Mouse (Mus musculus) neural tube, embryonic 13.5 days (tissue): ENCODE measurements around the gene Enpp1. TPM values are rescaled to one million over a fixed set of nuclear protein-coding genes. Genes with fewer than 3 reads are reported as not detected.

Experiments used
- ATAC-seq: fragments of 200-750 bp; cut with Nextera tagmentation; 2 replicates; pipeline ENCODE4 v1.8.0; 2017; ENCODE audit warnings: low read depth, mild to moderate bottlenecking, moderate TSS enrichment, moderate library complexity
- H3K27ac ChIP-seq: fragments of 300-500 bp; sonication (generic); replicated peaks from 2 replicates; pipeline ENCODE4 v1.5.1; 2015; ENCODE audit warnings: moderate library complexity, mild to moderate bottlenecking, inconsistent platforms
- H3K27me3 ChIP-seq: fragments of 300-500 bp; sonication (generic); 2 replicates; pipeline ENCODE4 v1.6.1; 2015; ENCODE audit warnings: mild to moderate bottlenecking, inconsistent platforms
- H3K36me3 ChIP-seq: fragments of 300-500 bp; sonication (generic); 2 replicates; pipeline ENCODE4 v1.6.1; 2015; ENCODE audit warnings: mild to moderate bottlenecking, inconsistent platforms
- H3K4me1 ChIP-seq: fragments of 300-500 bp; sonication (generic); replicated peaks from 2 replicates; pipeline ENCODE4 v1.6.1; 2015; ENCODE audit warnings: inconsistent platforms
- H3K4me2 ChIP-seq: fragments of 300-500 bp; sonication (generic); 2 replicates; pipeline ENCODE4 v1.6.1; 2015; ENCODE audit warnings: inconsistent platforms, mild to moderate bottlenecking, moderate library complexity
- H3K4me3 ChIP-seq: fragments of 300-500 bp; sonication (generic); 2 replicates; pipeline ENCODE4 v1.5.1; 2015; ENCODE audit warnings: mild to moderate bottlenecking, inconsistent platforms
- H3K9ac ChIP-seq: fragments of 300-500 bp; sonication (generic); 2 replicates; pipeline ENCODE4 v1.6.1; 2015; ENCODE audit warnings: moderate library complexity, mild to moderate bottlenecking, inconsistent platforms
- H3K9me3 ChIP-seq: fragments of 300-500 bp; sonication (generic); 2 replicates; pipeline ENCODE4 v1.6.1; 2016; ENCODE audit warnings: inconsistent platforms
- WGBS: fragments of 180-500 bp; shearing (Covaris S2); methylation state at CpG from one replicate; pipeline ENCODE4 v1.1.7; 2015; 5-methylcytosine and 5-hydroxymethylcytosine counted together
- polyA plus RNA-seq: library from polyadenylated mRNA; unstranded; fragments of >200 nt; fragmentation: Nextera tagmentation; extraction: Ambion mirVana; gene quantifications from 2 replicates; pipeline ENCODE4 v1.2.1, GENCODE M21; 2015

The Enpp1 gene
- polyA plus RNA-seq, 1 experiment from 2014 or later, result 2.2 TPM

GRCm38 (mm10) chr10:24642796-24643580, 69.0 kb downstream of the Enpp1 start:
- 88% methylated on average over 11 of the region's 11 CpGs for WGBS
- Histone ChIP-seq H3K9ac (no peak overlapping the region), H3K4me3 (no peak overlapping the region), H3K4me1 (0 out of 2 replicates have a peak, but pooled peaks cover 6% of the 10 kb centered on the region), H3K27me3 (no peaks in the 10 kb centered on the region), H3K27ac (no peak overlapping the region), H3K9me3 (no peaks in the 10 kb centered on the region), H3K36me3 (no peaks in the 10 kb centered on the region), H3K4me2 (no peak overlapping the region)
- ATAC-seq, result no peak

GRCm38 (mm10) chr10:24641416-24642140, 70.4 kb downstream of the Enpp1 start:
- no peak overlapping the region for H3K27ac ChIP-seq
- H3K4me3 ChIP-seq, result no peak overlapping the region
- no peaks in the 10 kb centered on the region for H3K9me3 ChIP-seq
- ATAC-seq, result no peak
- 0 out of 2 replicates have a peak, but pooled peaks cover 6% of the 10 kb centered on the region for H3K4me1 ChIP-seq
- no peaks in the 10 kb centered on the region for H3K36me3 ChIP-seq
- H3K9ac ChIP-seq, result no peak overlapping the region
- H3K4me2 ChIP-seq, result no peak overlapping the region
- no peaks in the 10 kb centered on the region for H3K27me3 ChIP-seq
- WGBS, result 78% methylated on average over 14 of the region's 14 CpGs

GRCm38 (mm10) chr10:24640186-24640875, 71.6 kb downstream of the Enpp1 start:
- Histone ChIP-seq H3K9ac (no peak overlapping the region), H3K9me3 (no peaks in the 10 kb centered on the region), H3K4me1 (0 out of 2 replicates have a peak, but pooled peaks cover 6% of the 10 kb centered on the region), H3K36me3 (no peaks in the 10 kb centered on the region), H3K27ac (no peak overlapping the region), H3K4me3 (no peak overlapping the region), H3K4me2 (no peak overlapping the region), H3K27me3 (no peaks in the 10 kb centered on the region)
- 81% methylated on average over 6 of the region's 6 CpGs for WGBS
- ATAC-seq, result no peak

- Histone ChIP-seq H3K4me1 (0 out of 2 replicates have a peak, but pooled peaks cover 6% of the 10 kb centered on the region), H3K9ac (no peak overlapping the region)
- ATAC-seq, result no peak
Measured at GRCm38 (mm10) chr10:24639596-24639995, 72.4 kb downstream of the Enpp1 start.

GRCm38 (mm10) chr10:24638306-24639070, 73.5 kb downstream of the Enpp1 start:
- no peak for ATAC-seq
- Histone ChIP-seq H3K4me2 (no peak overlapping the region), H3K9ac (no peak overlapping the region), H3K27me3 (no peaks in the 10 kb centered on the region), H3K36me3 (no peaks in the 10 kb centered on the region), H3K4me1 (0 out of 2 replicates have a peak, but pooled peaks cover 6% of the 10 kb centered on the region), H3K9me3 (no peaks in the 10 kb centered on the region), H3K4me3 (no peak overlapping the region), H3K27ac (no peak overlapping the region)
- 72% methylated on average over 10 of the region's 10 CpGs for WGBS

More at GRCm38 (mm10) chr10:24639596-24639995, 72.4 kb downstream of the Enpp1 start:
- Histone ChIP-seq H3K27me3 (no peaks in the 10 kb centered on the region), H3K4me3 (no peak overlapping the region), H3K9me3 (no peaks in the 10 kb centered on the region), H3K27ac (no peak overlapping the region), H3K36me3 (no peaks in the 10 kb centered on the region), H3K4me2 (no peak overlapping the region)
- WGBS, result 61% methylated on average over 7 of the region's 7 CpGs

- Histone ChIP-seq H3K4me3 (no peak overlapping the region), H3K9ac (no peak overlapping the region), H3K9me3 (no peaks in the 10 kb centered on the region), H3K4me2 (no peak overlapping the region), H3K4me1 (0 out of 2 replicates have a peak, but pooled peaks cover 6% of the 10 kb centered on the region), H3K27ac (no peak overlapping the region), H3K36me3 (no peaks in the 10 kb centered on the region), H3K27me3 (no peaks in the 10 kb centered on the region)
- 87% methylated on average over 2 of the region's 2 CpGs for WGBS
- no peak for ATAC-seq
Measured at GRCm38 (mm10) chr10:24636986-24637385, 75.0 kb downstream of the Enpp1 start.

GRCm38 (mm10) chr10:24635884-24636283, 76.1 kb downstream of the Enpp1 start:
- H3K9ac ChIP-seq, result no peak overlapping the region
- WGBS, result 92% methylated on average over 10 of the region's 10 CpGs

GRCm38 (mm10) chr10:24635331-24635815, 76.6 kb downstream of the Enpp1 start:
- no peak for ATAC-seq
- H3K9ac ChIP-seq, result no peak overlapping the region
- H3K9me3 ChIP-seq, result no peaks in the 10 kb centered on the region
- H3K27me3 ChIP-seq, result no peaks in the 10 kb centered on the region
- 0 out of 2 replicates have a peak, but pooled peaks cover 6% of the 10 kb centered on the region for H3K4me1 ChIP-seq
- no peak overlapping the region for H3K4me2 ChIP-seq
- H3K4me3 ChIP-seq, result no peak overlapping the region
- H3K36me3 ChIP-seq, result no peaks in the 10 kb centered on the region
- WGBS, result 86% methylated on average over 11 of the region's 11 CpGs
- no peak overlapping the region for H3K27ac ChIP-seq

More at GRCm38 (mm10) chr10:24635884-24636283, 76.1 kb downstream of the Enpp1 start:
- Histone ChIP-seq H3K4me3 (no peak overlapping the region), H3K4me2 (no peak overlapping the region), H3K36me3 (no peaks in the 10 kb centered on the region), H3K27ac (no peak overlapping the region), H3K27me3 (no peaks in the 10 kb centered on the region), H3K9me3 (no peaks in the 10 kb centered on the region), H3K4me1 (0 out of 2 replicates have a peak, but pooled peaks cover 6% of the 10 kb centered on the region)
- ATAC-seq, result no peak

- H3K4me3 ChIP-seq, result no peak overlapping the region
- H3K9ac ChIP-seq, result no peak overlapping the region
- H3K4me1 ChIP-seq, result 0 out of 2 replicates have a peak, but pooled peaks cover 6% of the 10 kb centered on the region
- WGBS, result 83% methylated on average over 9 of the region's 9 CpGs
- H3K27ac ChIP-seq, result no peak overlapping the region
- ATAC-seq, result no peak
- H3K36me3 ChIP-seq, result no peaks in the 10 kb centered on the region
- no peaks in the 10 kb centered on the region for H3K27me3 ChIP-seq
- H3K9me3 ChIP-seq, result no peaks in the 10 kb centered on the region
- no peak overlapping the region for H3K4me2 ChIP-seq
Measured at GRCm38 (mm10) chr10:24634288-24634687, 77.7 kb downstream of the Enpp1 start.

GRCm38 (mm10) chr10:24631122-24631521, 80.8 kb downstream of the Enpp1 start:
- Histone ChIP-seq H3K4me1 (no peaks in the 10 kb centered on the region), H3K27ac (no peak overlapping the region), H3K4me2 (no peak overlapping the region), H3K9ac (no peak overlapping the region), H3K36me3 (no peaks in the 10 kb centered on the region), H3K27me3 (peaks cover 3% of the 10 kb centered on the region; the same call in 1 of the 2 replicates), H3K9me3 (no peaks in the 10 kb centered on the region), H3K4me3 (no peak overlapping the region)
- 88% methylated on average over 5 of the region's 5 CpGs for WGBS
- ATAC-seq, result peak; percentile 54; the same call in 1 of the 2 replicates

GRCm38 (mm10) chr10:24630469-24631081, 81.4 kb downstream of the Enpp1 start:
- 24% methylated on average over 18 of the region's 18 CpGs for whole genome bisulfite sequencing
- peak; percentile 51 for ATAC-seq
- peak overlapping the region; percentile 17; the same call in 1 of the 2 replicates for H3K4me3 ChIP-seq
- no peak overlapping the region for H3K9ac ChIP-seq
- no peaks in the 10 kb centered on the region for H3K4me1 ChIP-seq
- no peak overlapping the region for H3K27ac ChIP-seq
- no peaks in the 10 kb centered on the region for H3K36me3 ChIP-seq
- peak overlapping the region; percentile 42 for H3K4me2 ChIP-seq
- peaks cover 3% of the 10 kb centered on the region; the same call in 1 of the 2 replicates for H3K27me3 ChIP-seq
- H3K9me3 ChIP-seq, result no peaks in the 10 kb centered on the region
